In the genomic region with DNA sequence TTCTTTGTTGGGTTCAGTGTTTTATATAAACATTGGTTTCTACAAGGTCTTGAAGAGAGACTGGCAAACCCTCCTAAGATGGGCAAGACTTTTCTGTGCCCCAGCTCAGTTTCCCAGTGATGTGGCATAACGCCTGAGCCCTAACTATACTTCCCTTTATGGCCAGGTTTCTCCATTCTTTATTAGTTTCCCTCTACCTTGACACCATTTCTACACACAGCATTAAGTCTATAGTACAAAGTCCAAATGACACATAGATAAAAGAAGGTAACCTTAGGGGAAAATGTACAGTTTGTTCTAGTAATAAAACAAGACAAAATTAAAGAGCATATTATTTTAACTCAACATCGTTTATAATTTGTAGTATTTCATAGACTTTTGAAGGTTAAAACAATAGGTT, we compare ENCODE assay signal across 31 mouse cellular contexts.
"Had no signal": no experiment of that assay in that cellular context is flagged by ENCODE, and none has a peak within 500 bp of the region (broad histone marks: within the 10 kb centered on the region; RNA-seq: fewer than 3 reads in every experiment).

No protein-coding gene starts in this region.

- ATAC-seq: liver, embryonic 12.5 days; liver, postnatal 0 days; lung, postnatal 0 days; midbrain, embryonic 13.5 days; midbrain, embryonic 15.5 days; midbrain, embryonic 16.5 days had no signal

- H3K9ac ChIP-seq: limb, embryonic 12.5 days; limb, embryonic 13.5 days; limb, embryonic 15.5 days; liver, embryonic 12.5 days; liver, embryonic 13.5 days; liver, embryonic 14.5 days; liver, embryonic 15.5 days; liver, postnatal 0 days; lung, embryonic 14.5 days; lung, embryonic 15.5 days; midbrain, embryonic 12.5 days; midbrain, embryonic 13.5 days; midbrain, embryonic 15.5 days had no signal

- H3K4me2 ChIP-seq: limb, embryonic 12.5 days; limb, embryonic 13.5 days; limb, embryonic 15.5 days; liver, embryonic 11.5 days; liver, embryonic 12.5 days; liver, embryonic 13.5 days; liver, embryonic 15.5 days; lung, embryonic 14.5 days; lung, embryonic 15.5 days; midbrain, embryonic 11.5 days; midbrain, embryonic 12.5 days; midbrain, embryonic 13.5 days; midbrain, embryonic 15.5 days had no signal

- DNase-seq: left cerebral cortex, postnatal 4 days; liver; liver, embryonic 13.5 days; liver, postnatal 0 days; lung, adult 18-20 months; lung, adult 2 months; lung, embryonic 14.5 days; lung, postnatal 10 days; lung, postnatal 14 days; lung, postnatal 36 days; lung, postnatal 4 days; midbrain, embryonic 14.5 days had no signal

- H3K27me3 ChIP-seq: limb, embryonic 12.5 days; limb, embryonic 13.5 days; limb, embryonic 15.5 days; liver, embryonic 12.5 days; liver, embryonic 13.5 days; liver, embryonic 15.5 days; lung, embryonic 15.5 days; megakaryocyte, embryonic 14.5 days; midbrain, embryonic 12.5 days; midbrain, embryonic 13.5 days; midbrain, embryonic 15.5 days had no signal

- H3K27ac ChIP-seq: limb, embryonic 10.5 days; limb, embryonic 12.5 days; limb, embryonic 13.5 days; limb, embryonic 15.5 days; liver, embryonic 12.5 days; liver, embryonic 13.5 days; liver, embryonic 14.5 days; liver, embryonic 15.5 days; lung, embryonic 15.5 days; macrophage; midbrain, embryonic 10.5 days; midbrain, embryonic 12.5 days; midbrain, embryonic 13.5 days; midbrain, embryonic 15.5 days had no signal

- H3K4me1 ChIP-seq: limb, embryonic 10.5 days; limb, embryonic 12.5 days; limb, embryonic 13.5 days; limb, embryonic 15.5 days; liver, embryonic 12.5 days; liver, embryonic 13.5 days; liver, embryonic 15.5 days; lung, embryonic 15.5 days; megakaryocyte, embryonic 14.5 days; midbrain, embryonic 10.5 days; midbrain, embryonic 12.5 days; midbrain, embryonic 13.5 days; midbrain, embryonic 15.5 days had no signal

- H3K9me3 ChIP-seq: limb, embryonic 10.5 days; limb, embryonic 12.5 days; limb, embryonic 13.5 days; limb, embryonic 15.5 days; liver, embryonic 12.5 days; liver, embryonic 13.5 days; liver, embryonic 15.5 days; lung, embryonic 15.5 days; megakaryocyte, embryonic 14.5 days; midbrain, embryonic 10.5 days; midbrain, embryonic 12.5 days; midbrain, embryonic 13.5 days; midbrain, embryonic 15.5 days had no signal

- H3K4me3 ChIP-seq: limb, embryonic 10.5 days; limb, embryonic 12.5 days; limb, embryonic 13.5 days; limb, embryonic 15.5 days; liver, embryonic 12.5 days; liver, embryonic 13.5 days; liver, embryonic 15.5 days; lung, embryonic 15.5 days; megakaryocyte, embryonic 14.5 days; midbrain, embryonic 10.5 days; midbrain, embryonic 12.5 days; midbrain, embryonic 13.5 days; midbrain, embryonic 15.5 days; myocyte had no signal
